Mouse (Mus musculus) Patski (cell line): ENCODE measurements around the gene Kdm4b. TPM values are rescaled to one million over a fixed set of nuclear protein-coding genes. Genes with fewer than 3 reads are reported as not detected.

Source experiments
- ATAC-seq: fragments of 100-300 bp; one replicate; pipeline ENCODE4 v1.8.0; 2021
- CTCF ChIA-PET: fragments of 350-600 bp; sonication (Branson Sonifier 250); formaldehyde crosslinking; loops from one replicate; lab custom pipeline; 2022; ENCODE audit warnings: inconsistent platforms; lab: Charles Lee
- POLR2A ChIA-PET: fragments of 350-600 bp; sonication (Branson Sonifier 250); formaldehyde crosslinking; loops from one replicate; lab custom pipeline; 2022; ENCODE audit warnings: antibody characterized with exemption, inconsistent platforms; lab: Charles Lee
- DNase-seq: peaks from one replicate; pipeline ENCODE4 v3.0.0-alpha.2; 2011; ENCODE audit warnings: low read depth, low spot score
- H3K27me3 ChIP-seq: fragments of 371-371 bp; one replicate; pipeline ENCODE4 v1.5.1; 2021
- CTCF ChIP-seq: fragments of 100-300 bp; IDR thresholded peaks from one replicate; pipeline ENCODE4 v1.5.1; 2021
- in situ Hi-C: fragments of 300-500 bp; cut with MboI; formaldehyde crosslinking; loops from 3 replicates; pipeline ENCODE4 v1.11.1; 2018; ENCODE audit warnings: low pct_unique_long_range_greater_than_20kb, mixed read lengths
- polyA plus RNA-seq: library from polyadenylated mRNA; unstranded; gene quantifications from one replicate; pipeline ENCODE4 v1.2.3, GENCODE M21; 2021

Kdm4b gene
- polyA plus RNA-seq, 1 experiment from 2014 or later: 29.1 TPM

DNA sequence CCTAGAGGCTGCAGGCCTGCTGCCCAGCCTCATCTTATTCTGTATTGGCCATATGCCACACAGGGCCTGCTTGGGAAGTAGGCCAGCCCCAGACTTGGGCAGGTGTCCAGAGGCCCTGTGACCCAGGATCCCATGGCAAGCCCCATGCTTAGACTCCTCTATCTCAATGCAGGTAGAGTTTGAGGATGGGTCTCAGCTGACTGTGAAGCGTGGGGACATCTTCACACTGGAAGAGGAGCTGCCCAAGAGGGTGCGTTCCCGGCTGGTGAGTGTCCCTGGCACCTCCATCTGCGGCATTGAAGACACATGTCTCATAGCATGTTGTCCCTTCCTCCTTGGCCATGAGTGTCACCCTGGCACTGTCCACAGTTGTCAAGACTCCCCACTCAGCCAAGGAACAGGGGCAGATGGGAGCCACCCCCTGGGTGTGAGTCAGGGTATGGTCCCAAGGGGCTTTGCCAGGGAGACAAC lies 75.2 kb downstream of the Kdm4b start:
- CTCF ChIA-PET: no interaction called here

DNA sequence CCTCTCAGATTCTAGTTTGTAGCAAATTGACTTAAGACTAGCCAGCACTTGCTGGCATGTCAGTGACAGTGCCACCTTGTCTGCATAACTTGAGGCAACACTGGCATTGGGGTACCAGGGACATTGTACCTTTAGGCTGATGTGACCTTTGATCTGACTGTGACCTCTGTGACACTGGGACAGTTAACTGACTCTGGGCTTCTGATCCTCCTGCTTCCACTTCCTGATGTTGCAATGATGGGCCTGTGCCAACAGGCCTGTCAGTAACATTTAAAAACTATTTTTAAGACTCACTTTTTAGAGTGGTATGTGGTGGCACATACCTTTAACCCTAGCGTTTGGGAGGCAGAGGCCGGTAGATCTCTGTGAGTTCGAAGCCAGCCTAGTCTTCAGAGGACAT lies 79.5 kb downstream of the Kdm4b start:
- ChIA-PET POLR2A (interaction anchor here (1.5 kb wide), 1 partner anchor 24 kb away, joined by 4 read pairs; no protein-coding TSS in a partner anchor), CTCF (interaction anchor here (1.0 to 1.9 kb wide), 3 partner anchors 15 to 149 kb away, joined by 3 to 4 read pairs (median 3); partner anchors contain the start of gene Gm20219)
- no peaks in the 10 kb centered on the region for H3K27me3 ChIP-seq
- in situ Hi-C loops: no loop called here
- no peak for ATAC-seq
- DNase-seq: no peak
- no peak for TF ChIP-seq CTCF

More for the DNA sequence above, 75.2 kb downstream of the Kdm4b start:
- TF ChIP-seq CTCF: no peak
- POLR2A ChIA-PET: no interaction called here
- in situ Hi-C loops: no loop called here
- H3K27me3 ChIP-seq: no peaks in the 10 kb centered on the region
- DNase-seq (no peak), ATAC-seq (no peak)

DNA sequence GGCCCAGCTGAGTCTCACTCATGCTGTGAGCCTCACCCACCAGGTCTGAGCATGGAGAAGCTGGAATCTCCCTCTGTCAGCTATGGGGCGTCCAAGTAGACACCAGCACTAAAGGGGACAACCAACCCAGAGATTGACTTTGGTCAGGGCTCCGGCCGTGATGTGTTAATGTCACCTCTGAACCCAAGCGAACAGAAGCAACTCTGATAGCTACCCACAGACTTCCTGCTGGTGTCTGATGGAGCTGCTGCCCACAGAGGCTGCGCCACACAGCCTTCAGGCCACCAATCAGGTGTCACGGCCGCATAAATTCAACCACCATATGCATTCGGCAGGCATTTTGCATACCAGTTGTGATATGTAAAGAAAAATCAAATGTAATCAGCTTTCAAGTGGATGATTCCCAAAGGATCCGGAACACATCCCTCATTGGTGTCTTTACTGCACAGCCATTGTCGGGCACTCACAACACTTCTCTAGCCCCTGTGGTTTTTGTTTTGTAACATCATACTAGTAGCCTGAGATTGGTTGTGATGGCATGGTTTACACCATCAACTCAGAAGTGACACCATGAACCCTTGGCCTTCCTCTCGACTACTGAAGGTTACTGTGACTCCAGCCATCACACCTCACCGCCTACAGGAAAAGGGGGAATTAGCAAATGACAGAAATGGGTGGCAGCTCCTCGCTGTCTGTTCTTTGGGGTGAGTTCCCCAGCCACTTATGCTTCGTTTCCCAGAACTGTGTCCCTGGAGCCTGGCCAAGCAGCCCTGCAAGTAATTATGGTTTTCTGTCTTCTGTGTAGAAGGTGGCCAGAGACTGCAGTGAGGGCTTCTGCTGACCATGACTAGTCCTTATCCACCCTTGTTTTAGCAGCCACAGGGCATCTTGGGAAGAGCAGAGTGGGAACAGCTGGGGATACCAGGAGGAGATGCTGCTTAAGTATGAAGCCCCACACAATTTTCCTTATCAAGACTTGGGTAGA lies 80.3 kb downstream of the Kdm4b start:
- ChIA-PET CTCF (interaction anchor here (1.0 to 1.9 kb wide), 5 partner anchors 9 to 148 kb away, joined by 3 to 5 read pairs (median 4); partner anchors contain the start of gene Gm20219), POLR2A (interaction anchor here (1.5 kb wide), 1 partner anchor 25 kb away, joined by 4 read pairs; no protein-coding TSS in a partner anchor)
- in situ Hi-C loops: no loop called here
- no peak for DNase-seq
- H3K27me3 ChIP-seq: no peaks in the 10 kb centered on the region
- no peak for ATAC-seq
- TF ChIP-seq CTCF: no peak

DNA sequence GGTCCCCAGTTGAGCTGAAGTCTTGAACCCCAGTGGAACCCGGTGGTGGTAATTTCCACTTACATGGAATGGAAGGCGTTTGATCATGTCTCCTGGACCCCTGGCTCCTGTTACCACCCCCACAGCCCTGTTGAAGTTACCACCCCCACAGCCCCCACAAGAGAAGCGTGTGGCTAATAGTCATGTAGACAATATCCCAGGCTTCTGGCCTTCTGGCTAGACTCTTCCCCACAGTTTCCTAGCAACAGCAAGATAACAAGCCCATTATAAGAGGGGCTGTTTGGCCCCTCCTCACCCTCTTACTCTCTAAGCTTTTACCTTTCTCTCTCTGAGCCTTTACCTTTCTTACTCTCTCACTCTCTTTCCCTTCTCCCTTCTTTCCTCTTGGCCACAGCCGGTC lies 81.0 kb downstream of the Kdm4b start:
- no peak for TF ChIP-seq CTCF
- in situ Hi-C loops: no loop called here
- no peaks in the 10 kb centered on the region for H3K27me3 ChIP-seq
- ATAC-seq (no peak), DNase-seq (no peak)
- POLR2A ChIA-PET: interaction anchor here (1.5 kb wide), 1 partner anchor 25 kb away, joined by 4 read pairs; no protein-coding TSS in a partner anchor
- CTCF ChIA-PET: interaction anchor here (1.1 to 1.9 kb wide), 4 partner anchors 8 to 74 kb away, joined by 3 to 5 read pairs (median 4); no protein-coding TSS in a partner anchor

DNA sequence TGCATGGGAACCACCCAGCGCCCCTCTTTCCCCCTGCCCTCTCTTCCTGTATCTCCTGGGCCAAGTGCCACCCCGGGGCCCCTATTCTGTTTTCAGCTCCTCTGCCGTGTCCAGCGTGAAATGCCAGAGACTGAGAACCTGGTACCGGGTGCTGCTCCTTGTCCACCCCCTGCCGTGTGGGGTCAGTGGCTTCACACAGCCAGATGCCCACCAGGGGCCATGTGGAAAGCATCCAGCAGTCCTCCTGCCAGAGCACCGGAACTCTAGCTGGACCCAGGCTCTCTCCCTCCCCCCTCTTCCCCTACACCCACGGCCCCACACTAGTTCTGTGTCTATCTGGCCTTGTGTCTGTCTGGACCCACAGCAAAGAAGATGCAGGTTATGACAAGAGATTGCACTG lies 81.5 kb downstream of the Kdm4b start:
- no peak for ATAC-seq
- no peak for TF ChIP-seq CTCF
- in situ Hi-C loops: no loop called here
- CTCF ChIA-PET: interaction anchor here (1.1 to 1.9 kb wide), 3 partner anchors 8 to 50 kb away, joined by 3 to 5 read pairs (median 4); no protein-coding TSS in a partner anchor
- POLR2A ChIA-PET: no interaction called here
- no peaks in the 10 kb centered on the region for H3K27me3 ChIP-seq
- DNase-seq: no peak

DNA sequence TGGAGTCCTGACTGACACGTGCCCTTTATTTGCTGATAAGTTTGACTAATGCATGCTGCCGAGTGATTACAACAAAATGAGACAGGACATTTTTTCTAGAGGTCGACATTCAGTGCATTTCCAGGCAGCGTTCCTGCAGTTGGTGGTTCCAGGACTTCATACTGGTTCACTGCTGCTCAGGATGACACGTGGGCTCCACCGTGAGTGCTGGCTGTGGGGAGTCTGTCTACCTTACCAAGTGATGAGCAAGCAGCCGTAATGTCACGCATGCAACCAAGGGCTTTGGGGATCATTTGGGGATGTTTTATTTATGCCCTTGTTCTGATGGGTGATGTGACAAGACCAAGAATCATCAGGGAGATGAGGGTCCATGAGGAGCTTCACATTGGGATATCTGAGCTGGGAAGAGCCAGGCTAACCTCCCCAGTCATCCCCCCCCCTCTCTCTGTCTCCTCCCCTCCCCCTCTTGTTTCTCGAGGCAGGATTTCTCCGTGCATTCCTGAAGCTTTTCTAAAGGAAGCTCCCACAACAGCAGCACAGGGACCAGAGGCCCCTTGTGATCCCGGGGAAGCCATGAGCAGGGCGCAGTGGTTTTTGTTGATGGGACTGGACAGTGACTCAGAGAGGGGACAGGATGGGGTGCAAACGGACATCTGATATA lies 83.2 kb downstream of the Kdm4b start:
- DNase-seq (no peak), ATAC-seq (no peak)
- in situ Hi-C loops: no loop called here
- ChIA-PET CTCF (no interaction called here), POLR2A (no interaction called here)
- no peaks in the 10 kb centered on the region for H3K27me3 ChIP-seq
- no peak for TF ChIP-seq CTCF

DNA sequence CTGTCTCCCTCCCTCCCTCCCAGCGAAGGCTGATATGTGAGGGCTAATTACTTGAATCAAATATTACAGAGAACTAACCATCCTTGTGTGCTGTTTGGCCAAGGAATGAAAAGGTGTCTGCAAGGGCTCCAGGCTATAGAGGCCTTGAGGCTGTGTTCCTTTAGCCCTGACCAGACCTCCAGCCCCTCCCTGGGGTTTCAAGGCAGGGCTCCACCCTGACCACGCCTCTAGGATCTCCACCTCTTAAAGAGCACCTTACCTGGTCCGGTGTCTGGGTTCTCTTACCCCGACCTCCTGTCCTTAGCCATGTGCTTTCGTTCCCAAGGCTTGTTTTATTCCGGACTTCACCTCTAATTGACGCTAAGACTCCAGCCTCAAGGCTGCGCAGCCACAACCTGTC lies 83.9 kb downstream of the Kdm4b start:
- POLR2A ChIA-PET: no interaction called here
- ATAC-seq (no peak), DNase-seq (no peak)
- no peak for TF ChIP-seq CTCF
- CTCF ChIA-PET: no interaction called here
- in situ Hi-C loops: no loop called here
- no peaks in the 10 kb centered on the region for H3K27me3 ChIP-seq

DNA sequence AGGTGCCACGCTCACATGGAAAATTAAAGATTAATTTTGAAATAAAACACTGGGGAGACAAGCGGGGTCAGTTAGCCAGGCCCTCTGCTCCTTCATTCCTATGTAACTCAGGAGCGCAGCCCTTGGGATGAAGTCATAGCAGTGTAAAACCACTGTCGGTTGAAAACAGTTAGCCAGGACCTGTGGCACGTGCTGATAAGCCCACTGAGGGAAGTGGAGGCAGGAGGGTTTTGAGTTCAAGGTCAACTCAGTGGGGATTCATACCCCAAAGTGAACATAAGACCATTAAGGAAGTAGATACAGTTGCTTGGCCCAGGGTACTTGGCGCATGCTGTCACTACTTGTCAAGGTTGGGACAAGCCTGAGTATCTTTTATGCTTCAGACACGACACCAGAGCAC lies 85.6 kb downstream of the Kdm4b start:
- POLR2A ChIA-PET: no interaction called here
- DNase-seq (no peak), ATAC-seq (no peak)
- CTCF ChIA-PET: no interaction called here
- in situ Hi-C loops: no loop called here
- H3K27me3 ChIP-seq: no peaks in the 10 kb centered on the region
- TF ChIP-seq CTCF: no peak

DNA sequence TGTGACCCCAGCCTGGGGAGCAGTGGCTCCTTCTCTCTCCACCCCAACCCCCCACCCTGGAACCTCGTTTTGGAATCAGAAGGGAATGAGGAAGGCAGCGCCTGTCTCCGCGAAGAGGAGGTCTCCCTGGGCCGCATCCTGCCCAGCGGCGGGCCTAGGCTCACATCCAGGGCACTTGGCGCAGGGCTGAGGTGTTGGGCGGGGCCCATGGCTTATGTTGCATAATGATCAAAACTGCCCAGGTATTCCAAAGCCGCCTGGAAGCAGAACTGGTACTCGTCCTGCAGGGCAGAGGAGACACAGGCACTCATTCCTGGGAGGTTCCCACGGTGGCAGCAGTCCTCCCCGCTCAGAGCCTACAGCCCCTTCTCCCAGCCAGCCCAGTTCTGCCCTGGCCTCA lies 87.3 kb downstream of the Kdm4b start:
- in situ Hi-C loops: no loop called here
- POLR2A ChIA-PET: no interaction called here
- no peaks in the 10 kb centered on the region for H3K27me3 ChIP-seq
- CTCF ChIA-PET: no interaction called here
- TF ChIP-seq CTCF: no peak
- DNase-seq: no peak
- no peak for ATAC-seq

DNA sequence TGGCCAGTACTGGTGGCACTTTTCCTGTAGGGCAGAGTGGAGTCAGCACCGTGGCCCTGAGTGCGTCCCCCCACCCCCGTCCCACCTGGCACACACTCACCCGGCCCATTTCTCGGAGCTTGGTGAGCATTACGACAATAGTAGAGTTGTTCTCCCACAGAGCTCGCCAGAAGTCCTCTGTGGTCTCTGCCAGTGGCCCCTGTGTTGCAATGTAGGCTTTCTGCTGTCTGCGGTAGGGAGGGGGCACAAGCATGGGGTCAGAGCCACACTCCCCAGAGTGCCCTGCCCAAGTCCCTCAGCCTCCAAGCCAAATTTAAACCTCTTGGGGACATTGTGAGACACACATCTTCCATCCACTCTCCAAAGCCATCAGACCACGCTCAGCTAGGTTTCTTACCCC lies 88.9 kb downstream of the Kdm4b start:
- H3K27me3 ChIP-seq: no peaks in the 10 kb centered on the region
- POLR2A ChIA-PET: no interaction called here
- no peak for ATAC-seq
- in situ Hi-C loops: no loop called here
- no peak for TF ChIP-seq CTCF
- DNase-seq: no peak
- CTCF ChIA-PET: interaction anchor here (2.1 kb wide), 1 partner anchor 8 kb away, joined by 5 read pairs; no protein-coding TSS in a partner anchor
